Mouse (Mus musculus) stomach, adult 2 months (tissue): Measurements from ENCODE around the gene Olfr987. TPM values are rescaled to one million over a fixed set of nuclear protein-coding genes. Genes with fewer than 3 reads are reported as not detected.

Source experiments
- polyA plus RNA-seq: library from polyadenylated mRNA; depleted of rRNA; stranded (reverse); fragments of >200 nt; gene quantifications from 2 replicates; pipeline ENCODE4 v1.2.3, GENCODE M21; 2012; rRNA removed

Gene Olfr987
- not detected in 2 replicates for polyA plus RNA-seq

DNA sequence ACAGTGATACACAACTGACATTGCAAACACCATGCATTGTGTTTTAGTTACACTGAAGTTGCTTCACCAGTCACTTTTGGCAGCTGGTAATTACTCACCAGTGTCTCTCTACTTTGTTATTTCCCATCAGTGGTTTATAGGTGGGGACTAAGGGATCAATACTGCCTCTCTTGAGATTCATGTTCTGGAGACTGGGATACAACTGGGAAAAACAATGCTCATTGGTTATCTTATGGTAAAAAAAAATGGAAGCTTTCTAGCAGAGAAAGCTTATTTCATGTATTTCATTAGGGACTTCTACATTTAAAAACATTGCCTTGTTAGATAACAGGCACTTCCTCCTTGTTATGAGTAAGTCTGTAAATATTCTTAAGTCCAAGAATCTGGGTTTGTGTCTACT is at the start of gene Olfr987:
TSS of gene Olfr987 (minus strand) at position 101 of the 400 bp plus-strand sequence.

GRCm38 (mm10) chr2:85363127-85363526 is 24.0 kb upstream of the Olfr987 start, which contains the start of gene Olfr988:
Gene Olfr988 (minus strand): TSS chr2:85363227.

Other genes starting within 250 kb of the Olfr987 start
- 1.7 and 2.8 TPM in 2 replicates for gene Aplnr, start 203.1 kb downstream of the Olfr987 start, polyA plus RNA-seq
- gene Lrrc55, start 142.1 kb downstream of the Olfr987 start, polyA plus RNA-seq, result 0.60 and 0.89 TPM in 2 replicates
- gene Olfr988, start 23.9 kb upstream of the Olfr987 start, polyA plus RNA-seq, result not detected in 2 replicates
- gene Olfr992, start 70.2 kb upstream of the Olfr987 start, polyA plus RNA-seq, result not detected in 2 replicates
- not detected in 2 replicates for gene Olfr993, start 75.6 kb upstream of the Olfr987 start, polyA plus RNA-seq
- not detected in 2 replicates for gene Olfr994, start 97.1 kb upstream of the Olfr987 start, polyA plus RNA-seq
- gene Olfr995, start 104.3 kb upstream of the Olfr987 start, polyA plus RNA-seq, result not detected in 2 replicates
- gene 4833423E24Rik, start 179.7 kb upstream of the Olfr987 start, polyA plus RNA-seq, result 2.0 and 2.9 TPM in 2 replicates
- not detected in 2 replicates for gene Olfr996, start 239.9 kb upstream of the Olfr987 start, polyA plus RNA-seq
- not detected in 2 replicates for gene Olfr998, start 249.6 kb upstream of the Olfr987 start, polyA plus RNA-seq